Mouse (Mus musculus) heart, adult 8-10 months (tissue): Measurements from ENCODE around the gene Brd7. TPM values are rescaled to one million over a fixed set of nuclear protein-coding genes. Genes with fewer than 3 reads are reported as not detected.
A peak's percentile ranks its signal among the peaks of the same experiment; 100 is the strongest.

Source experiments
- DNase-seq: peaks from one replicate; pipeline ENCODE4 v3.0.0; 2022; ENCODE audit warnings: low spot score
- total RNA-seq, 4 experiments: library from RNA; stranded (reverse); gene quantifications; 2 replicates each; pipeline ENCODE4 v1.2.4; 2022

Gene Brd7
- 10 to 100 TPM; 74.5 to 90.1 (median 75.6) TPM for total RNA-seq

GRCm38 (mm10) chr8:88361708-88362428, at the start of gene Brd7:
Gene Brd7, minus strand, starts transcription at chr8:88362194.
- peak; percentile 79 for DNase-seq

GRCm38 (mm10) chr8:88411461-88411860, 49.5 kb upstream of the Brd7 start:
- DNase-seq = no peak

- no peak for DNase-seq
Measured at GRCm38 (mm10) chr8:88409401-88409940, 47.5 kb upstream of the Brd7 start.

- no peak for DNase-seq
Measured at GRCm38 (mm10) chr8:88407716-88408115, 45.7 kb upstream of the Brd7 start.

GRCm38 (mm10) chr8:88398060-88398459, 36.1 kb upstream of the Brd7 start:
- no peak for DNase-seq

GRCm38 (mm10) chr8:88393298-88393697, 31.3 kb upstream of the Brd7 start:
- DNase-seq = no peak

GRCm38 (mm10) chr8:88390749-88391148, 28.8 kb upstream of the Brd7 start:
- DNase-seq = no peak

GRCm38 (mm10) chr8:88388691-88389239, 26.8 kb upstream of the Brd7 start:
- no peak for DNase-seq

- DNase-seq = no peak
Measured at GRCm38 (mm10) chr8:88387874-88388273, 25.9 kb upstream of the Brd7 start.

- no peak for DNase-seq
Measured at GRCm38 (mm10) chr8:88383164-88383556, 21.2 kb upstream of the Brd7 start.

- no peak for DNase-seq
Measured at GRCm38 (mm10) chr8:88382311-88383163, 20.5 kb upstream of the Brd7 start.

GRCm38 (mm10) chr8:88380497-88380896, 18.5 kb upstream of the Brd7 start:
- peak; percentile 39 for DNase-seq

GRCm38 (mm10) chr8:88376836-88377582, 15.0 kb upstream of the Brd7 start:
- DNase-seq = no peak

- DNase-seq = no peak
Measured at GRCm38 (mm10) chr8:88371522-88371921, 9.5 kb upstream of the Brd7 start.

GRCm38 (mm10) chr8:88369805-88370204, 7.8 kb upstream of the Brd7 start:
- no peak for DNase-seq

GRCm38 (mm10) chr8:88369221-88369620, 7.2 kb upstream of the Brd7 start:
- no peak for DNase-seq

- peak; percentile 35 for DNase-seq
Measured at GRCm38 (mm10) chr8:88362446-88363150, 604 bp upstream of the Brd7 start.

- no peak for DNase-seq
Measured at GRCm38 (mm10) chr8:88361044-88361707, 818 bp downstream of the Brd7 start.

- no peak for DNase-seq
Measured at GRCm38 (mm10) chr8:88359959-88360358, 2.0 kb downstream of the Brd7 start.

- no peak for DNase-seq
Measured at GRCm38 (mm10) chr8:88357946-88358345, 4.0 kb downstream of the Brd7 start.
